Mouse (Mus musculus) stomach, postnatal 0 days (tissue): ENCODE data around the gene Slc35g1. TPM values are rescaled to one million over a fixed set of nuclear protein-coding genes. Genes with fewer than 3 reads are reported as not detected.

ENCODE experiments used
- ATAC-seq: fragments of 200-750 bp; cut with Nextera tagmentation; 2 replicates; pipeline ENCODE4 v1.8.0; 2017; ENCODE audit not compliant: low FRiP score, low TSS enrichment
- DNase-seq: peaks from one replicate; pipeline ENCODE4 v3.0.0-alpha.2; 2016; ENCODE audit warnings: low spot score
- H3K27ac ChIP-seq: fragments of 300-500 bp; sonication (generic); replicated peaks from 2 replicates; pipeline ENCODE4 v1.5.1; 2014; ENCODE audit warnings: mild to moderate bottlenecking, control low read depth
- H3K27me3 ChIP-seq: fragments of 300-500 bp; sonication (generic); 2 replicates; pipeline ENCODE4 v1.6.1; 2014; ENCODE audit warnings: low read length; ENCODE audit not compliant: control insufficient read depth, insufficient read depth
- H3K36me3 ChIP-seq: fragments of 300-500 bp; sonication (generic); 2 replicates; pipeline ENCODE4 v1.6.1; 2014; ENCODE audit warnings: low read length, mixed read lengths; ENCODE audit not compliant: control insufficient read depth, insufficient read depth
- H3K4me1 ChIP-seq: fragments of 300-500 bp; sonication (generic); replicated peaks from 2 replicates; pipeline ENCODE4 v1.6.1; 2014; ENCODE audit warnings: antibody characterized with exemption; ENCODE audit not compliant: control insufficient read depth, insufficient read depth
- H3K4me2 ChIP-seq: fragments of 300-500 bp; sonication (generic); replicated peaks from 2 replicates; pipeline ENCODE4 v1.6.1; 2014; ENCODE audit warnings: low read depth, mild to moderate bottlenecking, control low read depth, moderate library complexity
- H3K4me3 ChIP-seq: fragments of 300-500 bp; sonication (generic); 2 replicates; pipeline ENCODE4 v1.5.1; 2014; ENCODE audit warnings: low read depth, low read length, control low read depth
- H3K9ac ChIP-seq: fragments of 300-500 bp; sonication (generic); 2 replicates; pipeline ENCODE4 v1.6.1; 2014; ENCODE audit warnings: mild to moderate bottlenecking, low read length, control low read depth, mixed read lengths
- H3K9me3 ChIP-seq: fragments of 300-500 bp; sonication (generic); 2 replicates; pipeline ENCODE4 v1.6.1; 2016; ENCODE audit warnings: low read length; ENCODE audit not compliant: control insufficient read depth
- CTCF ChIP-seq: IDR thresholded peaks from 2 replicates; pipeline ENCODE4 v1.5.1; 2016; ENCODE audit warnings: antibody characterized with exemption, low read depth, mild to moderate bottlenecking, moderate library complexity
- EP300 ChIP-seq: optimal IDR thresholded peaks from 2 replicates; pipeline ENCODE3; 2016; ENCODE audit warnings: antibody characterized with exemption
- WGBS: fragments of 180-500 bp; shearing (Covaris S2); extraction: QIAGEN DNeasy Blood & Tissue Kit; methylation state at CpG from one replicate; pipeline ENCODE4 v1.1.7; 2014; 5-methylcytosine and 5-hydroxymethylcytosine counted together
- polyA plus RNA-seq: library from polyadenylated mRNA; unstranded; fragments of >200 nt; fragmentation: Nextera tagmentation; extraction: Ambion mirVana; gene quantifications from 2 replicates; pipeline ENCODE4 v1.2.1, GENCODE M21; 2015

Slc35g1 gene
- polyA plus RNA-seq, 1 experiment from 2014 or later, result 20.9 TPM

- H3K4me1 ChIP-seq, result peaks cover 5% of the 10 kb centered on the region; the same call in 1 of the 2 replicates
- no peak for TF ChIP-seq CTCF
- no peak for TF ChIP-seq EP300
- H3K4me2 ChIP-seq, result no peak overlapping the region
- DNase-seq, result no peak
- ATAC-seq, result no peak
- no peak overlapping the region for H3K9ac ChIP-seq
- H3K36me3 ChIP-seq, result no peaks in the 10 kb centered on the region
- no peaks in the 10 kb centered on the region for H3K27me3 ChIP-seq
- no peak overlapping the region for H3K27ac ChIP-seq
- 55% methylated on average over 4 of the region's 4 CpGs for WGBS
- H3K9me3 ChIP-seq, result no peaks in the 10 kb centered on the region
- H3K4me3 ChIP-seq, result no peak overlapping the region
Measured at GRCm38 (mm10) chr19:38420751-38421295, 25.0 kb downstream of the Slc35g1 start.

GRCm38 (mm10) chr19:38421436-38421835, 25.7 kb downstream of the Slc35g1 start:
- no peaks in the 10 kb centered on the region for H3K36me3 ChIP-seq
- no peak overlapping the region for H3K4me2 ChIP-seq
- DNase-seq (peak; percentile 33), ATAC-seq (peak; percentile 13; the same call in 1 of the 2 replicates)
- H3K9me3 ChIP-seq, result no peaks in the 10 kb centered on the region
- no peak overlapping the region for H3K9ac ChIP-seq
- no peak overlapping the region for H3K27ac ChIP-seq
- no peaks in the 10 kb centered on the region for H3K27me3 ChIP-seq
- WGBS, result 65% methylated on average over 7 of the region's 7 CpGs
- TF ChIP-seq CTCF (no peak), EP300 (no peak)
- H3K4me1 ChIP-seq, result peaks cover 5% of the 10 kb centered on the region; the same call in 1 of the 2 replicates
- no peak overlapping the region for H3K4me3 ChIP-seq

GRCm38 (mm10) chr19:38422926-38423325, 27.1 kb downstream of the Slc35g1 start:
- no peaks in the 10 kb centered on the region for H3K27me3 ChIP-seq
- no peak for ATAC-seq
- TF ChIP-seq CTCF, result no peak
- TF ChIP-seq EP300, result no peak

GRCm38 (mm10) chr19:38423884-38424283, 28.1 kb downstream of the Slc35g1 start:
- DNase-seq (no peak), ATAC-seq (no peak)
- TF ChIP-seq EP300, result no peak
- TF ChIP-seq CTCF, result peak; percentile 80

More at GRCm38 (mm10) chr19:38422926-38423325, 27.1 kb downstream of the Slc35g1 start:
- Histone ChIP-seq H3K9me3 (no peaks in the 10 kb centered on the region), H3K4me2 (no peak overlapping the region), H3K36me3 (no peaks in the 10 kb centered on the region), H3K27ac (no peak overlapping the region), H3K9ac (no peak overlapping the region), H3K4me1 (peaks cover 5% of the 10 kb centered on the region; the same call in 1 of the 2 replicates), H3K4me3 (no peak overlapping the region)
- WGBS, result 26% methylated on average over 6 of the region's 6 CpGs
- DNase-seq, result no peak

GRCm38 (mm10) chr19:38424581-38424980, 28.8 kb downstream of the Slc35g1 start:
- Histone ChIP-seq H3K4me3 (no peak overlapping the region), H3K36me3 (no peaks in the 10 kb centered on the region), H3K9me3 (no peaks in the 10 kb centered on the region), H3K9ac (no peak overlapping the region), H3K27me3 (no peaks in the 10 kb centered on the region), H3K27ac (no peak overlapping the region), H3K4me1 (no peaks in the 10 kb centered on the region), H3K4me2 (no peak overlapping the region)
- no peak for ATAC-seq
- no peak for TF ChIP-seq CTCF
- no peak for TF ChIP-seq EP300
- DNase-seq, result no peak
- WGBS, result 86% methylated on average over 7 of the region's 7 CpGs

More at GRCm38 (mm10) chr19:38423884-38424283, 28.1 kb downstream of the Slc35g1 start:
- Histone ChIP-seq H3K27ac (no peak overlapping the region), H3K4me3 (no peak overlapping the region), H3K4me1 (peaks cover 3% of the 10 kb centered on the region; the same call in 1 of the 2 replicates), H3K4me2 (no peak overlapping the region), H3K9ac (no peak overlapping the region), H3K27me3 (no peaks in the 10 kb centered on the region), H3K36me3 (no peaks in the 10 kb centered on the region), H3K9me3 (no peaks in the 10 kb centered on the region)
- WGBS, result 35% methylated on average over 7 of the region's 7 CpGs

GRCm38 (mm10) chr19:38429269-38429668, 33.5 kb downstream of the Slc35g1 start:
- Histone ChIP-seq H3K9ac (no peak overlapping the region), H3K36me3 (no peaks in the 10 kb centered on the region), H3K27ac (no peak overlapping the region), H3K4me3 (no peak overlapping the region), H3K4me1 (no peaks in the 10 kb centered on the region), H3K9me3 (no peaks in the 10 kb centered on the region), H3K27me3 (no peaks in the 10 kb centered on the region), H3K4me2 (no peak overlapping the region)
- TF ChIP-seq EP300 (no peak), CTCF (peak; percentile 75)
- DNase-seq, result no peak
- no peak for ATAC-seq
- 48% methylated on average over 5 of the region's 5 CpGs for WGBS
